Mouse (Mus musculus): Measurements from ENCODE around the gene Pgc. TPM values are rescaled to one million over a fixed set of nuclear protein-coding genes. Genes with fewer than 3 reads are reported as not detected.
A peak's percentile ranks its signal among the peaks of the same experiment; 100 is the strongest.

The Pgc gene
- not detected for polyA plus RNA-seq (2012; fragmentation: generic; extraction: Trizol)

DNA sequence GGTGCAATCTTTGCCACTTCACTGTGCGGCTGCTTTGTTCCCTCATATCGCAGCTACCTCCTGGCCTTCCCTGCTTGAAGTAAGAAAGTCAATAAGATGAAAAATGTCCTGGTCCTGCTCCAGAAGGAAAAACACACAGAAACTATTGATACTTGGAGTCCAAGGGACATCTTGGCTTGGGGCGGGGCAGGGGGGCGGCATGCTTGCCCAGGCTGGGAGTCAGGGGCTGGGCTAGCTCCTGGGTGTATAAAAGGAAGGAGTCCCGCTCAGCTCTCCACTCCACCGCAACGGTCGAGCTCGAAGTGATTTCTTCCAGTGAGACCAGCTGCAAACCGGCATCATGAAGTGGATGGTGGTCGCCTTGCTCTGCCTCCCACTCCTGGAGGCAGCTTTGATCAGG, at the start of gene Pgc:
TSS of gene Pgc (plus strand) at position 277 of the 400 bp plus-strand sequence.
- Histone ChIP-seq H3K27me3 (ENCODE audit: control insufficient read depth, insufficient read depth, insufficient read length) (peaks cover 35% of the 10 kb centered on the region), H3K4me3 (no peak within 1 kb of the TSS), H3K79me2 (ENCODE audit: control insufficient read depth, insufficient read depth) (no peaks in the 10 kb centered on the region), H3ac (ENCODE audit: control insufficient read depth, insufficient read length) (no peak within 1 kb of the TSS), H3K4me2 (ENCODE audit: low read depth) (no peak within 1 kb of the TSS), H3K36me3 (ENCODE audit: control insufficient read depth, insufficient read depth) (no peaks in the 10 kb centered on the region)
- TF ChIP-seq USF1 (IDR thresholded peaks at IDR 0.05; ENCODE audit: low read depth) = no peak

DNA sequence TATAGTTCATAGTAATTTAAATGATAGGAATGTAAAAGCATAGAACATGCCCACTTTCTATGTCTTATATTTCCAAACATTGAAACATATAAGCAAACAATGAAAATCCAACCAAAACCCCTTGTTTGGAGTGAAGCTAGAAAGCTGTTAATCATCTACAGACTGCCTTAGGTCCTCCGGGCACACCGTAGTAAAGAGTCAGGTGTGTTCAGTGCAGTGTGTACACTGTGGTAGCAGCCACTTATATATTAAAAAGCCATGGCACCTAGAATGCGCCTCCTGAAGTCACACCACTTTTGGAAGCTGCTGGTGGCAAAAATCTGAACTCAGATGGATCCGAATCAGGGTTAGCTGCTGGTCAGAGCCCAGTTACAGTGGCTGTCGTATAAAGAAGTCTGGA, 48.4 kb upstream of the Pgc start:
- H3K27me3 ChIP-seq (ENCODE audit: control insufficient read depth, insufficient read depth, insufficient read length) = no peaks in the 10 kb centered on the region
- peaks cover 11% of the 10 kb centered on the region for H3K36me3 ChIP-seq (ENCODE audit: control insufficient read depth, insufficient read depth)
- H3K4me2 ChIP-seq (ENCODE audit: low read depth) = no peak overlapping the region
- no peak for TF ChIP-seq SRF (IDR thresholded peaks at IDR 0.05; ENCODE audit: control insufficient read depth, insufficient read length, low read depth)
- no peak for TF ChIP-seq REST (IDR thresholded peaks at IDR 0.05; ENCODE audit: insufficient read depth, insufficient read length)
- no peak for TF ChIP-seq TCF3 (IDR thresholded peaks at IDR 0.05; ENCODE audit: insufficient read length, low read depth)
- no peak for TF ChIP-seq E2F4 (IDR thresholded peaks at IDR 0.05; ENCODE audit: insufficient read depth)
- no peak for TF ChIP-seq MYOD1 (IDR thresholded peaks at IDR 0.05; ENCODE audit: control insufficient read depth in 1 of 3, insufficient read length in 2 of 3, low read depth in 2 of 3)
- TF ChIP-seq POLR2A (IDR thresholded peaks at IDR 0.05; ENCODE audit: insufficient read length, low read depth) = no peak
- no peak for TF ChIP-seq CEBPB (IDR thresholded peaks at IDR 0.05; ENCODE audit: insufficient read depth, poor library complexity, severe bottlenecking)
- no peak for TF ChIP-seq MYOG (IDR thresholded peaks at IDR 0.05; ENCODE audit: control insufficient read depth in 1 of 3, insufficient read depth in 1 of 3, insufficient read length in 2 of 3, low read depth in 2 of 3)
- no peak for TF ChIP-seq TCF12 (IDR thresholded peaks at IDR 0.05; ENCODE audit: insufficient read depth, poor library complexity, severe bottlenecking)
- H3ac ChIP-seq (ENCODE audit: control insufficient read depth, insufficient read length) = no peak overlapping the region
- no peak overlapping the region for H3K4me3 ChIP-seq
- H3K79me2 ChIP-seq (ENCODE audit: control insufficient read depth, insufficient read depth) = no peaks in the 10 kb centered on the region

DNA sequence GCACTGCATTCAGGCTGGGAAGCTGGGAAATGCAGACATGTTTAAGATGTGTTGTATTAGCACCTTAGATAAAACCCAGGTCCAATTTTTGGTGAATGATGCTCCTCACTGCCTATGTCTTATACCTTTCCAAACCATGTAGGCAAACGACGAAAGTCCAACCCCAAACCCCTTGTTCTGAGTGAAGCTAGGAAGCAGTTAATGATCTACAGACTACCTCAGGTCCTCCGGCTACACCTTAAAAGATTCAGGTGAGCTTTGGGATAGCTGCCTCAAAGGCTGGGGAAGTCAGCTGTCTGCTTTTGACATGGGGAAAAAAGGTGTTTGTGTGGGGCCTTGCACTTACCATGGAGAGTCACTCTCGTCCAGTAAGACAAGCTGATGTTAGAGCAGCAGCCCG, 47.9 kb upstream of the Pgc start:
- TF ChIP-seq POLR2AphosphoS2 (IDR thresholded peaks at IDR 0.05; ENCODE audit: insufficient read length, low read depth) = no peak
- no peak for TF ChIP-seq CEBPB (IDR thresholded peaks at IDR 0.05; ENCODE audit: insufficient read depth, poor library complexity, severe bottlenecking)
- TF ChIP-seq REST (IDR thresholded peaks at IDR 0.05; ENCODE audit: insufficient read depth, insufficient read length) = no peak
- TF ChIP-seq TCF12 (IDR thresholded peaks at IDR 0.05; ENCODE audit: insufficient read depth, poor library complexity, severe bottlenecking) = no peak
- no peak for TF ChIP-seq POLR2A (IDR thresholded peaks at IDR 0.05; ENCODE audit: insufficient read length, low read depth)
- TF ChIP-seq USF1 (IDR thresholded peaks at IDR 0.05; ENCODE audit: low read depth) = no peak
- TF ChIP-seq SRF (IDR thresholded peaks at IDR 0.05; ENCODE audit: control insufficient read depth, insufficient read length, low read depth) = no peak
- TF ChIP-seq MYOG (IDR thresholded peaks at IDR 0.05; ENCODE audit: control insufficient read depth in 1 of 3, insufficient read depth in 1 of 3, insufficient read length in 2 of 3, low read depth in 2 of 3) = no peak
- no peak for TF ChIP-seq TCF3 (IDR thresholded peaks at IDR 0.05; ENCODE audit: insufficient read length, low read depth)
- no peak for TF ChIP-seq E2F4 (IDR thresholded peaks at IDR 0.05; ENCODE audit: insufficient read depth)
- TF ChIP-seq MYOD1 (IDR thresholded peaks at IDR 0.05; ENCODE audit: control insufficient read depth in 1 of 3, insufficient read length in 2 of 3, low read depth in 2 of 3) = no peak
- TF ChIP-seq MAX (IDR thresholded peaks at IDR 0.05; ENCODE audit: low read depth) = no peak
- no peak overlapping the region for H3K4me2 ChIP-seq (ENCODE audit: low read depth)
- H3K4me3 ChIP-seq = no peak overlapping the region
- H3ac ChIP-seq (ENCODE audit: control insufficient read depth, insufficient read length) = no peak overlapping the region
- H3K79me2 ChIP-seq (ENCODE audit: control insufficient read depth, insufficient read depth) = no peaks in the 10 kb centered on the region
- peaks cover 11% of the 10 kb centered on the region for H3K36me3 ChIP-seq (ENCODE audit: control insufficient read depth, insufficient read depth)
- no peaks in the 10 kb centered on the region for H3K27me3 ChIP-seq (ENCODE audit: control insufficient read depth, insufficient read depth, insufficient read length)

GRCm38 (mm10) chr17:47682836-47683235, 43.8 kb upstream of the Pgc start:
- Histone ChIP-seq H3K27me3 (ENCODE audit: control insufficient read depth, insufficient read depth, insufficient read length) (no peaks in the 10 kb centered on the region), H3ac (ENCODE audit: control insufficient read depth, insufficient read length) (no peak overlapping the region), H3K36me3 (ENCODE audit: control insufficient read depth, insufficient read depth) (peaks cover 11% of the 10 kb centered on the region), H3K4me2 (ENCODE audit: low read depth) (no peak overlapping the region), H3K79me2 (ENCODE audit: control insufficient read depth, insufficient read depth) (peaks cover 15% of the 10 kb centered on the region), H3K4me3 (no peak overlapping the region)
- no peak for TF ChIP-seq MYOD1 (IDR thresholded peaks at IDR 0.05; ENCODE audit: control insufficient read depth in 1 of 3, insufficient read length in 2 of 3, low read depth in 2 of 3)

DNA sequence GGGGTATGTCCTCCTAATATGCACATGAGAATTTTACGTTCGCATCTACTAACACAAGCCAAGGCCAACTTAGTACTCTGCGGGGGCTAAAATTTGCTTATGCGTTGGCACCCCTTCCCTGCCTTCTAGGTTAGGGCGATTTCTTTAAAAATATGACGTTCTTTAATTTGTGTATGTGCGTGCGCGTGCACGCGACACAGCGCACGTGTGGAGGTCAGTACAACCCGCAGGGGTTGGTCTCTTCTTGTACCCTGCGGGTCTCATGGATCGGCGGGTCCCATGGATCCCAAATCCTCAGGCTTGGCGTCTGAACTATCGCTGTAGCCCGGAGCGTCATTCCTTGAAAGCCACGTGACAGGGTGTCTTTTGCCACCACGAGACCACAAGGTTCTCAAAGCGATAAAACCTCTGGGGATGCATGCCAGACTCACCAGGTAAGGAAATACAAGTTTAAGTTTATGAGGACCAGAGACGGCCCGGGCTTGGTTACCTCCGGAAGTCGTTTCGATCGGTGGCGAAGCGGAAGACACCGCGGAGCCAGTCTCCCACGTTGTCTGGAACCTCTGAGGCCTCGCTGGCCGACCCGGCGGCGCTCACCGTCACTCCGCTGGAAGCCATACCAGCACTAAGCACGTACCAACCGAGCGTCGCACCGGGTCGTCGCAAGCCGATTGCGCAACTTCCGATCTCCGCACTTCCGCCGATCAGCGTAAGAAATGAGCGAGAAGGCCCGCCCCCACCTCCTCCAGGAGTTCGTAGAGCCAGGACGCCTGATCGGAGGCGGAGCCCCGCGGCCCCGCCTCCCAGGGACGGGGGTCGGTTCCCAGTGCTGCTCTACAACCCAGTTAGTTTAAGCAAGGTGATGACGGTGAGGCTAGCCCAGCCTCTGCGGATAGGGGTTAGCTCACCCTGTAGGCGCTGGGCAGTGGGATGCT, 39.0 kb upstream of the Pgc start:
- H3K79me2 ChIP-seq (ENCODE audit: control insufficient read depth, insufficient read depth) = peaks cover 15% of the 10 kb centered on the region
- H3K4me2 ChIP-seq (ENCODE audit: low read depth) = peak overlapping the region; percentile 95
- no peaks in the 10 kb centered on the region for H3K36me3 ChIP-seq (ENCODE audit: control insufficient read depth, insufficient read depth)
- TF ChIP-seq POLR2AphosphoS2 (IDR thresholded peaks at IDR 0.05; ENCODE audit: insufficient read length, low read depth) (peak; percentile 94), SRF (IDR thresholded peaks at IDR 0.05; ENCODE audit: control insufficient read depth, insufficient read length, low read depth) (peak; percentile 85), USF1 (IDR thresholded peaks at IDR 0.05; ENCODE audit: low read depth) (peak; percentile 24), MAX (IDR thresholded peaks at IDR 0.05; ENCODE audit: low read depth) (no peak), CEBPB (IDR thresholded peaks at IDR 0.05; ENCODE audit: insufficient read depth, poor library complexity, severe bottlenecking) (peak; percentile 95), POLR2A (IDR thresholded peaks at IDR 0.05; ENCODE audit: insufficient read length, low read depth) (peak; percentile 90), E2F4 (IDR thresholded peaks at IDR 0.05; ENCODE audit: insufficient read depth) (no peak), MYOG (IDR thresholded peaks at IDR 0.05; ENCODE audit: control insufficient read depth in 1 of 3, insufficient read depth in 1 of 3, insufficient read length in 2 of 3, low read depth in 2 of 3) (peak in 1 of 3 experiments; percentile 3)
- peak overlapping the region; percentile 97 for H3K4me3 ChIP-seq
- peak overlapping the region; percentile 41 for H3ac ChIP-seq (ENCODE audit: control insufficient read depth, insufficient read length)
- no peaks in the 10 kb centered on the region for H3K27me3 ChIP-seq (ENCODE audit: control insufficient read depth, insufficient read depth, insufficient read length)
